Mouse (Mus musculus): ENCODE results near the gene Mospd3. TPM values are rescaled to one million over a fixed set of nuclear protein-coding genes. Genes with fewer than 3 reads are reported as not detected.
"Not testable (repeated sequence)": the region's sequence is repeated elsewhere in the genome, so short reads cannot be mapped to it uniquely, and the experiment has no call there.

Mospd3 gene
- total RNA-seq, 1 experiment from 2014 or later: 42.5 TPM

DNA sequence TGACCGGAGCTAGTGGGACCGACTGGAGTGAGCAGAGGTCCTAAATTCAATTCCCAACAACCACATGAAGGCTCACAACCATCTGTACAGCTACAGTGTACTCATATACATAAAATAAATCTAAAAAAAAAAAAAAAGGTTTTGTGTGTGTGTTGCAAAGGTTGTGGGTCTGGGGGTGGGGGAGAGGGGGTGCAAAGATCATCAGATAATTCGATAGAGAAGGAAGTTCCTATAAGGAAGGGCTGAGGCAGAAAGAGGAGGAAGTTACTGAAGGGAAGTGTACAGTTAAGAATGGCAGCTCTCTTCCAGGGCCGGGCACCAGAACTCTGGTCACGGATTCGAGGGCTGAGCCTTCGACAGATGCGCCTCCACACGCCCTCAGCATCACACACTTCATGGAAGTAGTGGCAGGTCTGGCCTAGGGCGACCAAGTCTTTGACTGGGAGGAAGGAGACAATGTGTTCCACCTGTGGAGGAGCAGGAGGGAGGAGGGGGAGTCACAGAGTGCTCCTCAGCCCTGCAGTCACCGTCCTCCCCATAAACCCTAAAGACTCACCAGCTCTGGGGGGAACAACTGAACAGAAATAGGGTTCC lies 23.2 kb upstream of the Mospd3 start:
- DNase-seq: no peak

DNA sequence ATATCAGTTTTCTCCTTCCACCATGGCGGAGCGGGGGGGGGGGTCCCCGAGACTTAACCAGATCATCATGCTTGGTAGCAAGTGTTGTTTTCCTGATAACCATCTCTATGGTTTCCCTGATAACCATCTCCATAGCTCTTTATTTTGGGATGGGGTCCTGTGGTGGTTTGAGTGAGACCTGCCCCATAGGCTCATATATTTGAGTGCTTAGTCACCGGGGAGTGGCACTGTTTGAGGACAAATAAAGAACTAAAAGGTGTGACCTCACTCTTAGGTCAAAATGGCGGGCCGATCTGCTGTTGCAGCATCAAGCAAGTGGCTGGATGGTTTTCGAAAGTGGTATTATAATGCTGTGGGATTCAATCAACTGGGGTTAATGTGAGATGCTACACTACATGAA lies 14.5 kb upstream of the Mospd3 start:
- no peak for DNase-seq

DNA sequence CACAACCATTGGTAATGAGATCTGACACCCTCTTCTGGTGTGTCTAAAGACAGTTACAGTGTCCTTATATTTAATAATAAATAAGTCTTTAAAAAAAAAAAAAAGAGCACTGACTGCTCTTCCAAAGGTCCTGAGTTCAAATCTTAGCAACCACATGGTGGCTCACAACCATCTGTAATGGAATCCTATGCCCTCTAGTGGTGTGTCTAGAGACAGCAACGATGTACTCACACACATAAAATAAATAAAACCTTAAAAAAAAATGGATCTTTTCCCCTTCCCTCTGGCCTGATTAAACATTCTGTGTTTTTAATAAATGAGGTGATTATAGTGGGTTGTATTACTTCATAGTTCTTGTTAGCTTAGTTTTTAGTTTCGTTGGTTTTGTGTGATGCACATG lies 14.1 kb upstream of the Mospd3 start:
- not testable (repeated sequence) for DNase-seq

DNA sequence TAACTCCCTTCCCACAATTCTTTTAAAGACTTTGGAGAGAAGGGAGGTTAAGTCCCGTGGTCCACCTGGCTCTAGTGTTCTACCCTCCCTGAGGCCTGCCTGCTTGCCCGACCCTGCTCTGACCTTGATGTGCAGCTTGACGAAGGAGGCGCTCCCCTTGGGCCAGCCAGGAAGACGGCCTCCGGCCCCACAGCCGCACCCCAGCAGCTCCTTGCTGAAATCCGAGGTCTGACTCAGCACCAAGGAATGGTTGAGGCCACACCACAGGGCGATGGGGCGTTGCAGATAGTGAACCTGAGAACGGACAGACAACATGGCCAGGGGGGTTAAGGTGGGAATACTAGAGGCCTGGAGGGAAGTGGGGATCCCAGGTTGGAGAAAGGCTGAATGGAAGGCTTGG lies 12.7 kb upstream of the Mospd3 start, which contains the start of gene Pcolce:
Gene Pcolce (minus strand): TSS at position 235 of the 400 bp plus-strand sequence.
- DNase-seq: peak; percentile 78

DNA sequence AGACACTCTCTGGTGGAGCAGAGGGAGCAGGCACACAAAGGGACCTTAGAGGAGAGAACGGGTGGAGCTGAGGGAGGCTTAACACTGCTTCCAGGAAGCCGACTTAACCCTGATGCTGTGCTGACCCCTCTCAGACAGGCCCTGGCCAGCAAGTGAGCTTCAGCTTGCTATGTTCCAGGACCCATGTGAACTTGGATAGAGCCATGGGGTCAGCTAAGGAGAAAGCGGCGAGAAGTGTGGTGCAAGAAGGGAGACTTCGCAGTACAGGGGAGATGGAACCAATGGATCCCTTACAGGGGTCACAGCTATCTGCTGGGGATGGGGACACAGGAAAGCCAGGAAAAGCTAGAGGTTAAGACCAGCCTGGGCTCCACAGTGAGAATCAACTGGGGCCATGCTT lies 12.2 kb upstream of the Mospd3 start:
- DNase-seq: no peak

DNA sequence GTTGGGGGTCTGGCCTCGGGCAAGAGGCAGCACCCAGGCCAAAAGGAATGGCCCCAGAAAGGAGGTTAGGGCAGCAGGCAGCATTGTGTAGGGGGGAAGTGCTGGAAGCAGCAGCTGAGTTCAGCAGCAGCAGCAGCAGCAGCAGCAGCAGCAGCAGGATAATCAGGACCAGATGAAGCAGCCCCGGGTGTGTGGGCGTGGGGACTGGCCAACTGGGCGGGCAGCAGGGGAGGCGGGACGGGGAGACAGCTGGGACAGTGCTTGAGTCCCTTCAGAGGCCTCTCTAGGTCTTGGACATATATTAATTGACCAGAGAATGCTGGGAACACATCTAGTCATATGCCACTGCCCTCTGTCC lies 10.4 kb upstream of the Mospd3 start:
- peak; percentile 88 for DNase-seq

DNA sequence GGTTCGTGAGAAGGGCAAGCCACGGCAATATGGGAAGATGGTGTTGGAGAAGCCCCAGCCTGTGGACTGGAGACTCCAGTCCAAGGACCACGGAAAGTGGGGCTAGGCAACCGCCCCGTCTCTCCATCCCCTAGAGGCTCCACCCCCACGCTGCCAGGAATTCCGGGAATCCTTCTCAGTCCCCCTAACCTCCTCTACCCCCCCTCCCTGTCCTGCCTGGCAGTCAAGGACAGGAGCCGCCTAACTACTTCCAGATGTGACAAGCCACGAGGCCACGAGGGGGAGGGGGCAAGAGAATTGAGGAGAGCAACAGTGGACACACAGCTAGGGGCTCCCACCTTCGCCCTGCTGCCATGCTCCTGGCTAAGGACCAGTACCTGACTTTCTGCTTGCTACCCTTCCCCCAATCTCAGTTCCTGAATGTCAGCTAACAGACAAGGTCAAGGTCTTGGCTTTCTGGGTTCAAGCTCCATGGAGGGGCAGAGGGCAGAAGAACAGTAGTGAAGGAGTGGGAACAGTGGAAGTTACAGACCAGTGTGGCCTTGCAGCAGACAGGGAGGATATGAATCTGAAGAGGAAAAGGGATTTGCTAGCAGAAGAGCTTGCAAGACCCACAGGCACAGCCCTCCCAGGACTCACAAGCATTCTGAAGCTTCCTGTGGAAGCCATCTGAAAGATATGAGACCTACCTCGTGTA lies 9.8 kb upstream of the Mospd3 start:
- DNase-seq: peak; percentile 90

DNA sequence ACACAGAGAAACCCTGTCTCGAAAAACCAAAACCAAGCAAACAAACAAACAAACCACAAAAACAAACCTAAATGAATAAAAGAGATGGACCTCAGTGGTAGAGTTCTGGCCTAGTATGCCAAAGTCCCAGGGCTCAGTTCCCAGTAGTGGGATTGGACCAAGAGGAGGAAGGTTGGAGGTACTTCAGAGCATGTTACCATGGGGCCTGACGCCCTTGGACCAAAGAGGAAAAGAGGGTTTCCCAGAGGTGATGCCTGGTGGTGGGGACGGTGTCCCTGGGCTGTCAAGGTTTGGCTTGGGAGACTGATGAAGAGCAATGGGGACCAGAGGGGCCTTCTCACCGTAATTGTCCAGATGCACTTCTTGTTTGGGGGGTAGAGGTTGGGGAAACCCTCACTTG lies 9.2 kb upstream of the Mospd3 start:
- DNase-seq: no peak

DNA sequence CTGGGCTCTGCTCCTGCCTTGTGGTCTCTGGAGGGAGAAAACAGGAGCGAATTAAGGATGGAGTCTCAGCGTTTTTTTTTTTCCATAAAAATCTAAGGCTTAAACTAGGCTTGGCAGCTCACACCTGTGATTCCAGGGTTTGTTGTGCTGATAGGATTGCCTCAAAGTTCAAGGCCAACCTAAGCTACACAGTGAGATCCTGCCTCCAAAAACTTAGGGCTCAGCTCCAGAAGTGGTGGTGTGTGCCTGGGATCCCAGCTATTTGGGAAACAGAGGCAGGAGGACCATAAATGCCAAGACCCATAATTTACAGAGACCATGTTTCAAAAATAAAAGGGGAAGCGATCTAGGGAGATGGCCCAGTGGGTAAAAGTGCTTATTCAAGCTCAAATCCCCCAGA lies 8.4 kb upstream of the Mospd3 start:
- DNase-seq: no peak

DNA sequence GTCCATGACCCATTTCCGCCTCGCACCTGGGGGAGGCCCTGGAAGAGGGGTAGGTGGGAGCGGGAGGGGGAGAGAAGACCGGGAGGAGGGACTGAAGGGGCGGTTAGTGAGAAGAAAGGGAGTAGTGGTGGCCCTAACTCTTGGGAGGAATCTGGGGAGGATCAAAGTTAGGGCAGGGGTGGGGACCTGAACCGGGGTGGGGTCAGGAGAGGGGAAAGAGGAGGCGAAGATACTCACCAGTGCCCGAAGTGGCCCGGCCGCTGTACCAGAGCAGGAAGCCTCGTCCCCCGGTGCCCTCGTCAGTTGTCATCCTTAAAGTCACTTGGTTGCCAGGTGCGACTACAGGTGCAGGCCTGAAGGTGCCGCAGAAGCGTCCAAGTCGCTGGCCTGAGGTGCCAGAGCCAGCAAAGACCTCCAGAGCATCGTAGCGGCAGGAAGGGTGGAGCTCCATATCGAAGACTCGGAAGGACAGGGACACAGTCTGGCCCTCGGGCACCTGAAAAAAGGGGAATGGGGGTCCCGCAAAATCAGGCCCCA lies 7.9 kb upstream of the Mospd3 start:
- DNase-seq: no peak

DNA sequence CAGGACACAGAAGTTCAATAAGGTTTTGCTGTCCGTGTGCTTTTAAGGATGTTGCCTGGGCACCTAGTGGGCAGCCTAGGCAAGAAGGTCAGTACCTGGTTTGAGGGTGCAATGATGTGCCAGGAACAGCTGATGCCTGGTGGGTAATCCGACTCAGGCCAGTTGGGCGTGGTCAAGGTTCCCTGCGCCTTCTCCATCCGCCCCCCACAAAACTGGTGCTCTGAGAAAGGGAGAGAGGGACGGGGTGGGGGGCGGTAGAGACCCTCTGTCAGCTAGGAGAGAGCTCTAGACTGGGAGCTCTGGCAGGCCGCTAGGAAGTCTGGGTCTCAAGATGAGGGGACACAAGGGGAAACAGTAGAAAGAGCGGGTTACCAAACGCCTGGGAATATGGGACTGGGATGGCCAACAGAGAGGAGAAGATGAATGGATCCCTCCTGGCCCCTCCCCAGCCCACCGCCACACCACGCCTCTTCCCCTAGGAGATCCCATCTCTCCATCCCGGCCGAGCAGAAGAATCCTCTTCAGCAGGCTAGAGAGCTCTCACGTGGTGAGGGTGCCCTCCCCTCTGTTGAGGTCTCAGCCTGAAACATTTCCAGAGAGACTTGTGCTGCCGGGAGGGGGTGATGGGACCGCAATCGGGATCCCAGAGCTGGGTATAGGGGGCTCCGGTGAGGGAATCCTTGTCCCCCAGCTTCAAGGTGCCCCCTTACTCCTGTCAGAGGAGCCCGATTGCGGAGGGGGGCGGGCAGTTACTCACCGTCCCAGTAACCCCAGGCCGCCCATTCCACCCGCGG lies 7.2 kb upstream of the Mospd3 start:
- no peak for DNase-seq

DNA sequence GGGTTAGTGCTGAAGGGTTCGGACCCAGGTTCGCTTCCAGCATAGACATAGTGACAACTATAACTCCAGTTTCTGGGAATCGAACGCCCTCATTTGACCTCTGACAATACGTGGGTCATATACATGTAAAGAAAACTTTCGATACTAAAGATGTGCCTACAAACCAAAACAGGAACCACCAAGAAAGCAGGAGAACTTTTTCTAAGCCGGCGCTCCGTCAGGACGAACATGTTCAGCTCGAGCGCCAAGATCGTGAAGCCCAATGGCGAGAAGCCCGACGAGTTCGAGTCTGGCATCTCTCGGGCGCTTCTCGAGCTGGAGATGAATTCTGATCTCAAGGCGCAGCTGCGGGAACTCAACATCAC lies 489 bp upstream of the Mospd3 start:
- peak; percentile 49 for DNase-seq

DNA sequence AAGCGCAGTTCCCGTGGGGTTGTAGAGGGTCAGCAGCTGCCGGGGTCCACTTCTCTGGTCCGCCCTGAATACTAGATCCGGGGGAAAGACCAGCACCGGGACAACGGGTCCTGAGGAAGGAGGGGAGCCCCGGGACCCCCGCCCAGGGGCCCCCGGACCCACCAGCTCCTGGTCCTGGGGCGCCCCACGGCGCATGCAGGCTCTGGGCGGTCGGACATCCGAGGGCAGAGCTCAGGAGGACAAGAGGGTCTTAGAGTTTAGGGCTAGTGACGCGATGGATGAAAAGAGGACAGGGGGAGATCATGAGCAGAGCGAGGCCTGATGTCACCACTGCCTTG lies 608 bp downstream of the Mospd3 start:
- DNase-seq: no peak

DNA sequence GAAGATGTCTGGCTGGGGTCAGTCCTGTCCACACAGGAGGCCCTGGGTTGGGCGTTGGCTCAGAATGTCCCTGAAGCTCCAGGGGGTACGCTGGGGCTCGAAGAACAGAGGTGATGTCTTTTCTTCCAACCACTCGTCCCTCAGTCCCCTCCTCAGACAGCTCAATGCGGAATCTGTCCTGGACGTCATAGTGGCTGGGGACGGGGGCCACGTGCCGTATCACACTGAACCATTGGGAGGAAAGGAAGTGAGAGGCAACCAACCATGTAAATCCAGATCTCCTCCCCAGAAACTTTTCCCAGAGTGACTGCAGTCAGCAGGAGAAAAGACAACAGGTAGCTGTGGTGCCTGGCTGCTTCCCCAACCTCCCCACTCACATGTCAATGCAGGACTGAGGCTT lies 1.3 kb downstream of the Mospd3 start:
- DNase-seq: no peak

DNA sequence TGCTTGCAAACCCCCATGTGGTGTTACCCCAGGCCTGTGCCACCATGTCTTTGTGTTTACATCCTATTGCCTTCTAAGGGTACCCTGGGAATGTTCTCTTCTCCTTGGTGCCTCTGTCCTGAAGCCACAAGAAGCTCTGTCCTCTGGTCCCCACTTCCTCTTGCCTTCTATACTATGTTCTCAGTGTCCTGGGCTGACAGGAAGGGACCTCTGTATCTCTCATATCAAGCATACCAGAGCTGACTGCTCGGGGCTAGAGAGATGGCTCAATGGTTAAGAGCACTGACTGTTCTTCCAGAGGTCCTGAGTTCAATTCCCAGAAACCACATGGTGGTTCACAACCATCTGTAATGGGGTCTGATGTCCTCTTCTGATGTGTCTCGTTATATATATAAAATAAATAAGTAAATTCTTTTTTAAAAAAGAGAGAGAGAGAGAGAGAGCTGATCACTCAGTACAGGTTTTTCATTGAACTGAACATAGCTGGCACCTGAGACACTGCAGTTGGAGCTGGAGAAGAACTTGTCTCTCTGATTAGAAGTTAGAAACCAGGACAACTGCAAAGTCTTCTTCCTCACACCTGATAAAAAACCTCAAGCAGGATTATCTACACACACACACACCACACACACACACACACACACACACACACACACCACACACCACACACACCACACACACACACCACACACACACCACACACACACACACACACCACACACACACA lies 2.6 kb downstream of the Mospd3 start:
- DNase-seq: no peak

DNA sequence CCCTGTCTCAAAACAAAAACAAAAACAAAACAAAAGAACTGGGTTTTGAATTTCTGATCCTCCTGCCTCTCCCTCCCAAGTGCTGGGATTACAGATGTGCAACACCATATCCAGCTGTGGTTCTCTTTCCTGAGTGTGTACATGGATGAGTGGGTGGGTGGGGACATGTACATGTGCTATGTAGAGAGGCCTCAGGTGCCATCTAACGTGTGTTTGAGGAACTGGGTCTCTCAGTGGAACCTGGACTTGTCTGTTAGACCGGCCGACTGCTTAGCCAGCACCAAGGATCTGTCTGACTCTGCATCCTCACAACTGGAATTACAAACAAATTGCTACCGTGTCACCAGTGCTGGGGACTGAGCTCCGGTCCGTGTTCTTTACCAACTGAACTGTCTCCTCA lies 3.2 kb downstream of the Mospd3 start:
- DNase-seq: no peak

DNA sequence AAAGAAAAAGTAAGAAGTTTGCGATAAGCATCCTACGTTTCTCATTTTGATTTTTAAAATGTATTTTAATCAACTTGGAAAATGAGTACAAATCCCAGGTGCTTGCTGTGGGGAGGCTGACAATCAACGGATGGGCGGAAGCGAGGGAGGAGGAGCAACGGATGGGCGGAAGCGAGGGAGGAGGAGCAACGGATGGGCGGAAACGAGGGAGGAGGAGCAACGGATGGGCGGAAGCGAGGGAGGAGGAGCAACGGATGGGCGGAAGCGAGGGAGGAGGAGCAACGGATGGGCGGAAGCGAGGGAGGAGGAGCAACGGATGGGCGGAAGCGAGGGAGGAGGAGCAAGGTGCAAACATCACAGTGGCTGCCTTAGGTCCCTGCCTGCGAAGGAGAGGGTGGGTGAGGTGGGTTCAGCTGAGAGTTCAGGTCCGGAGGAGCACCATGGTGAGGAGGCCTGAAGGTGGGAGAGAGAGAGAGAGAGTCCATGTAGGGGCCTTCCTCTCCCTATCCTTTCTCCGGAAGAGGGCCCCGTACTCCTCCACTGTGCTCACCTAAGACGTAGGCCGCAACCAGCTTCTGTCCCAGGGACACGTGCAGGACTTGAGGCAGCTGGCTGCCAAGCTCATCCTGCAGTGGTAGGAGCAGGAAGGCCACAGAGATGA lies 4.1 kb downstream of the Mospd3 start:
- DNase-seq: peak; percentile 33

DNA sequence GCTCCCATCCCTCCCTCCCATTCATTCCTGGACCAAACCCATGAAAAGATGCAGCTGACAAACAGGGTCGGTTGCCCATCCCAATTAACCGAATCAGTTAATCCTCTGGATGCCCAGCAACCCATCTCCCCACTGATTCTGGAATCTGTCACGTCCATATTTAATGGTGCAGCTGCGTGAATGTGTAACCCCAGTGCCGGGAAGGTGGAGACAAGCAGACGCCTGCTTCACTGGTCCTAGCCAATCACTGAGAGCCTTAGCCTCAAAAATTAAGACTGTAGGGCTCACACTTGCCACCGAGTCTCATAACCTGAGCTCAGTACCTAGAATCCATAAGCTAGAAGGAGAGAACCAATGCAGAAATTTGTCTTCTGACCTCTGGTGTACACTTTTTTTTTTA lies 4.9 kb downstream of the Mospd3 start:
- DNase-seq: no peak

DNA sequence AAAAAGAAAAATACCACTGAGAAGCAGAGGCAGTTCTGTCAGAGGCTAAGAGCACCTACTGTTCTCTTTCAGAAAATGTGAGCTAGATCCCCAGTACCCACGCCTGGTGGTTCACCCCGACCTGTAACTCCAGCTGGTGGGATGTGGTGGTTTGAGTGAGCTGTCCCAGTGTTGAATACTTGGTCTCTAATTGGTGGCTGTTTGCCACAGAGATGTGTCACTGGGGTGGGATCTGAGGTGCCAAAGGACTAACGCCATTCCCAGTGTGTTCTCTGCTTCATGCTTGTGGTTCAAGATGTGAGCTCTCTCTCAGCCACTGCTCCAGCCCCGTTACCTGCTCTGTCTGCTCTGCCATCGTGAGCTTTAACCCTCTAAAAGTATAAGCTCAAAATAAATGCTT lies 10.4 kb downstream of the Mospd3 start:
- no peak for DNase-seq

DNA sequence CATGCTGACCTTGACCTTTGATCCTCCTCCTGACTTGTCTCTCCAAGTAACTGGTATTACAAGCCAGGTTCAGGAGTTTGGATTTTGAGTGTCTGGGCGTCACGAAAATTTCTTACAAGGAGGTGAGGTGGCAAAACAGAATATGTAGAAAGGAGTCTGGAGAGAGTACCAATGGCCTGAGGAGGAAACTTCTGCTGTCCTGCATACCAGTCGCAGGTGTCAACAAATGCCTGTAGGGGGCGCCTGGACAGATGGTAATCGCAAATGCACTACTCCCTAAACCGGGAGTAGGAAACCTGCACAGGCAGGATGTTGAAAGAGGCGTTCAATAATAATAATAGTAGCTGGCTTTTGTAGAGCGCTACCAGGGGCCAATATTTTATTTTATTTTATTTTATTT lies 15.9 kb downstream of the Mospd3 start:
- DNase-seq: peak; percentile 86

DNA sequence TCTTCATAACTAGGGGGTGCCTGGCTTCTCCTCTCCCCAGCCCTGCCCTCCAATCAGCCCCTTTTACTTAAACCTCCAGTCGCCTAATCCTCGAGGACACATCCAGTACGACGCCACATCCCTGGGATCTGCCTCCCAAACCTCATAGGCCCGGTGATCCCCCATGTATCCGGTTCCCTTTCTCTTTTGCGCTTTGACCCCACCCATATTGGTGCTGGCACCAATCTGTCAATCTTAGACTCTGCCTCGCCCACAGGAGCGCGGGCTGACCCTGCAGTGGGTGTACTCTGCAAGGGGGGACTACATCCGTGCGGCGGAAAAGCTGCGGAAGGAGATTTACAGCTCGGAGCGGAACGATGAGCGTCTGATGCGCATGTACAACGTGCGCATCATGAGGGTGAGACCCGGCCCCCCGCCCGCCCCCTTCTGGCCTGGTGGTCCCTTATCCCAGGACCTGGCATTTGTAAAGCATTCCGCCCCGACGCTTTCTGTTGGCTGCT lies 17.1 kb downstream of the Mospd3 start:
- peak; percentile 43 for DNase-seq

DNA sequence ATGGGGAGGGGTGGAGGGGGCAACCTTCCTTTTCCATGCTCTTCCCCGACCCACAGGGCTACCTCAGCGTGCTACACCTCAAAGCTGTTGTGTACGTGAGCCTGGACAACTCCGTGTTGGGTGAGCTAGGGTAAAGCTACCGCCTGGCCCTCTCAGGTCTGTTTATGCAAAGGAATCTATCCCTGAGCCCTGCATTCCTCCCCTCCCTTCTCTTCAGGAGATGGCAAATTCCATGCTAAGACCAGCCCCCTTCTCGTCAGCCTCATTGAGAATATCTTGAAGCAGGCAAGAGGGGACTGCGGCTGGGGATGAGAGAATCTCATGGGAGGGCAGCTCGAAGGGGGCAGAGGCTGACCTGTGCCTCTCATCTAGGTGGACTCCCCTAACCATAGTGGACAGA lies 18.2 kb downstream of the Mospd3 start:
- DNase-seq: no peak
